Mouse (Mus musculus) yolk sac, embryonic 10.5 days (tissue): Measurements from ENCODE around the gene Hoxa6.
A peak's percentile ranks its signal among the peaks of the same experiment; 100 is the strongest.

Experiments used
- DNase-seq: peaks from one replicate; pipeline ENCODE4 v3.0.0-alpha.2; 2017; ENCODE audit warnings: low spot score

Hoxa6 gene

GRCm38 (mm10) chr6:52227470-52228222 lies 19.1 kb upstream of the Hoxa6 start:
- DNase-seq: no peak

- DNase-seq: no peak
These were observed 18.2 kb upstream of the Hoxa6 start for GRCm38 (mm10) chr6:52226569-52227257.

- no peak for DNase-seq
These were observed 17.4 kb upstream of the Hoxa6 start for GRCm38 (mm10) chr6:52225612-52226568.

GRCm38 (mm10) chr6:52224895-52225611 lies 16.5 kb upstream of the Hoxa6 start:
- no peak for DNase-seq

GRCm38 (mm10) chr6:52223939-52224760 lies 15.6 kb upstream of the Hoxa6 start:
- no peak for DNase-seq

GRCm38 (mm10) chr6:52222729-52223128 lies 14.2 kb upstream of the Hoxa6 start:
- no peak for DNase-seq

GRCm38 (mm10) chr6:52221993-52222685 lies 13.6 kb upstream of the Hoxa6 start:
- no peak for DNase-seq

- peak; percentile 86 for DNase-seq
These were observed 12.9 kb upstream of the Hoxa6 start, which contains the start of gene Hoxa7 for GRCm38 (mm10) chr6:52221337-52221992. Gene Hoxa7, minus strand, starts transcription at chr6:52221854.

GRCm38 (mm10) chr6:52220865-52221310 lies 12.4 kb upstream of the Hoxa6 start:
- no peak for DNase-seq

- no peak for DNase-seq
These were observed 11.7 kb upstream of the Hoxa6 start for GRCm38 (mm10) chr6:52220003-52220864.

GRCm38 (mm10) chr6:52219234-52219942 lies 10.9 kb upstream of the Hoxa6 start:
- DNase-seq: no peak

- no peak for DNase-seq
These were observed 10.2 kb upstream of the Hoxa6 start for GRCm38 (mm10) chr6:52218643-52219215.

GRCm38 (mm10) chr6:52217895-52218642 lies 9.5 kb upstream of the Hoxa6 start:
- DNase-seq: no peak

- DNase-seq: peak; percentile 81
These were observed 8.9 kb upstream of the Hoxa6 start for GRCm38 (mm10) chr6:52217459-52217768.

GRCm38 (mm10) chr6:52216691-52217458 lies 8.4 kb upstream of the Hoxa6 start:
- DNase-seq: no peak
